ENCODE assay signal across 17 mouse cellular contexts in the genomic region with DNA sequence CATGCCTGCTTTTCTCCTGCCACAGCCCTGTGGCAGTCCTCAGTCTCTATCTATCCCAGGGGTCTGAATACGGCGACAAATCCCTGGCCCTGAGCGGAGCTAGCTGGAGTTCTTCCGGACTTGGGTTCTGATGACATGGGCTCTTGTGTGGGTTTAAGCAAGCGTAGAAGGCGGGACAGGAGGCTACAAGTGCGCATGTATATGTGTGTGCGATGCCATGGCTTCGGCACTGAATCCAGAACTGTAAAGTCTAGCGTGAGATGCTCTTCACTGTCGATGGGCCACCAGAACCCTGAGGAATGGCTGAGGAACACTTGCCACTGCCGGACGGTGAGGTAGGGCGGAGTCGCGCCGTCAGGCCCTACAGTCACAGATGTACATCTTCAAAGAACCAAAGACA.
"Had no signal": no experiment of that assay in that cellular context is flagged by ENCODE, and none has a peak within 500 bp of the region (broad histone marks: within the 10 kb centered on the region; RNA-seq: fewer than 3 reads in every experiment).

No protein-coding gene starts in this region.

- H3K27me3 ChIP-seq: kidney, embryonic 15.5 days; limb, embryonic 12.5 days; liver, embryonic 13.5 days; midbrain, embryonic 12.5 days; neural tube, embryonic 13.5 days had no signal

- H3K4me1 ChIP-seq: kidney, embryonic 15.5 days; liver, embryonic 13.5 days; midbrain, embryonic 12.5 days had no signal

- H3K36me3 ChIP-seq: kidney, embryonic 15.5 days; limb, embryonic 12.5 days; liver, embryonic 13.5 days; midbrain, embryonic 12.5 days; neural tube, embryonic 13.5 days had no signal

- DNase-seq: kidney, adult 11 months; kidney, adult 8-10 months; kidney, postnatal 10 days; kidney, postnatal 36 days; layer of hippocampus, postnatal 36 days; liver, embryonic 13.5 days; lung, adult 2 months; lung, postnatal 14 days; lung, postnatal 4 days; retina, postnatal 1 day; thymus, postnatal 25 days had no signal

- H3K4me3 ChIP-seq: kidney, embryonic 15.5 days; left cerebral cortex, adult 2 months; limb, embryonic 12.5 days; liver, embryonic 13.5 days; midbrain, embryonic 12.5 days; myocyte; neural tube, embryonic 13.5 days had no signal

- H3K27ac ChIP-seq: kidney, embryonic 15.5 days; left cerebral cortex, adult 2 months; limb, embryonic 12.5 days; liver, embryonic 13.5 days; midbrain, embryonic 12.5 days; neural tube, embryonic 13.5 days had no signal
